Mouse (Mus musculus) urinary bladder, postnatal 14 days (tissue): ENCODE results near the gene Yy1.
"Not testable (repeated sequence)": the region's sequence is repeated elsewhere in the genome, so short reads cannot be mapped to it uniquely, and the experiment has no call there.

ENCODE experiments used
- DNase-seq: peaks from one replicate; pipeline ENCODE4 v3.0.0; 2021; ENCODE audit warnings: low spot score

The Yy1 gene

GRCm38 (mm10) chr12:108826282-108826957 is 33.6 kb downstream of the Yy1 start:
- no peak for DNase-seq

- no peak for DNase-seq
These were observed 34.3 kb downstream of the Yy1 start for GRCm38 (mm10) chr12:108826958-108827535.

- no peak for DNase-seq
These were observed 34.9 kb downstream of the Yy1 start for GRCm38 (mm10) chr12:108827641-108828040.

- DNase-seq: no peak
These were observed 36.9 kb downstream of the Yy1 start for GRCm38 (mm10) chr12:108829636-108830035.

- no peak for DNase-seq
These were observed 37.6 kb downstream of the Yy1 start for GRCm38 (mm10) chr12:108830358-108830757.

GRCm38 (mm10) chr12:108831966-108832643 is 39.3 kb downstream of the Yy1 start:
- peak; percentile 80 for DNase-seq

GRCm38 (mm10) chr12:108832851-108833250 is 40.1 kb downstream of the Yy1 start:
- no peak for DNase-seq

GRCm38 (mm10) chr12:108833408-108833807 is 40.6 kb downstream of the Yy1 start:
- no peak for DNase-seq

- DNase-seq: no peak
These were observed 41.6 kb downstream of the Yy1 start for GRCm38 (mm10) chr12:108834337-108834736.

GRCm38 (mm10) chr12:108834786-108835185 is 42.0 kb downstream of the Yy1 start:
- DNase-seq: no peak

GRCm38 (mm10) chr12:108835208-108835839 is 42.6 kb downstream of the Yy1 start:
- DNase-seq: peak; percentile 24

- peak; percentile 97 for DNase-seq
These were observed 43.2 kb downstream of the Yy1 start, which contains the start of the genes Slc25a29 and Slc25a47 for GRCm38 (mm10) chr12:108835840-108836409. Slc25a29 (minus strand) TSS chr12:108835883. Slc25a47 (plus strand) TSS chr12:108836046.

- no peak for DNase-seq
These were observed 43.9 kb downstream of the Yy1 start for GRCm38 (mm10) chr12:108836722-108837121.

GRCm38 (mm10) chr12:108841181-108841580 is 48.4 kb downstream of the Yy1 start:
- peak; percentile 84 for DNase-seq

GRCm38 (mm10) chr12:108842663-108843062 is 49.9 kb downstream of the Yy1 start:
- DNase-seq: no peak

GRCm38 (mm10) chr12:108848033-108848432 is 55.3 kb downstream of the Yy1 start:
- DNase-seq: not testable (repeated sequence)

GRCm38 (mm10) chr12:108849488-108850022 is 56.8 kb downstream of the Yy1 start:
- DNase-seq: no peak

GRCm38 (mm10) chr12:108850129-108850528 is 57.4 kb downstream of the Yy1 start:
- no peak for DNase-seq

- no peak for DNase-seq
These were observed 58.1 kb downstream of the Yy1 start for GRCm38 (mm10) chr12:108850886-108851285.

- DNase-seq: no peak
These were observed 60.0 kb downstream of the Yy1 start for GRCm38 (mm10) chr12:108852822-108853221.

- DNase-seq: no peak
These were observed 62.3 kb downstream of the Yy1 start for GRCm38 (mm10) chr12:108855081-108855480.

- DNase-seq: no peak
These were observed 63.4 kb downstream of the Yy1 start for GRCm38 (mm10) chr12:108856186-108856585.
